Mouse (Mus musculus): ENCODE data around the gene Pfdn4. TPM values are rescaled to one million over a fixed set of nuclear protein-coding genes. Genes with fewer than 3 reads are reported as not detected.
A peak's percentile ranks its signal among the peaks of the same experiment; 100 is the strongest.

Pfdn4 gene
- polyA plus RNA-seq, 1 experiment from 2014 or later: 51.7 TPM

DNA sequence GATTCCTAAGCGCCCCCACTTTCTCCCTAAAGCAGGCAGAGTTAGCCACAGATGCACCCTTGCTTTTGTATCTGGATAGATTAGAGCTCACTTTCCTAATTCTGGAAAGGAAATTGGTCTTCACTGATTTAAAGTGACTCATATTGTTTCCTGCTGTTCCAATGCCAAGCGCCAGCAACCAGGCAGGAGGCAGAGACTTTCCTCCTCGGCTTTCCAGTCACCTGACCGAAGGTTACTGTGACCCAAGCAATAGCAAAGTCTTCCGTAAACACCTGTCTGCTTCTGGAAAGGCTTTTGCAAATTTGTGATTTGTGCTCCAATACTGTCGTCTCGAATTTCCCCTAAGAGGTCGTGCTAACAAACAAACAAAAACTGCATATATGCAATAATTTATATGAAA, 1.8 kb downstream of the Pfdn4 start:
- H3K4me1 ChIP-seq: peaks cover 15% of the 10 kb centered on the region
- no peaks in the 10 kb centered on the region for H3K36me3 ChIP-seq
- peaks cover 100% of the 10 kb centered on the region for H3K27me3 ChIP-seq (replicated peaks)
- no peaks in the 10 kb centered on the region for H3K9me3 ChIP-seq
- no peak for ATAC-seq (ENCODE audit: extremely low read depth, insufficient number of reproducible peaks, low FRiP score, low TSS enrichment)
- H3K9ac ChIP-seq: no peak overlapping the region
- H3K27ac ChIP-seq (replicated peaks): no peak overlapping the region
- H3K4me3 ChIP-seq: no peak overlapping the region
- H3K4me2 ChIP-seq: no peak overlapping the region
- 23% methylated on average over 8 of the region's 8 CpGs for WGBS

DNA sequence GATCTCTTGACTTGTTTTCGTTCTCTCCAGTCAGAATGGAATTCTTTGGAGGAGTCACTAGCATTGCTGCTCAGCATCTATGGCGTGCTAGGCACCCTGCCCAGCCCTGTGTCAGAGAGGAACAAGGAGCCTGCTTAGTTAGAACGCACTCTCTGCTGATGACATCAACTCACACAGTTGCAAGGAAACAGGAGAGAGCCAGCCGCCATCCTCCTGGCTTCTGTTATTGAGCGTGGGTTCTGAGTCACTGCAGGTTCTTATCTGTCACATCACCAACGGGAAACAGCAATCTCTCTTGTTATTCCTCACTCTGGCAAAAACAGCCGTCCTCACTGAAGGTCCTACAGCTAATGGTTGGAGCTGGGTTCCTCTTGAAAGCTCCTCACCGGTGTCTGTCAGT, 7.1 kb downstream of the Pfdn4 start:
- no peak overlapping the region for H3K4me2 ChIP-seq
- H3K4me3 ChIP-seq: no peak overlapping the region
- H3K9me3 ChIP-seq: no peaks in the 10 kb centered on the region
- H3K27ac ChIP-seq (replicated peaks): no peak overlapping the region
- no peak for ATAC-seq (ENCODE audit: extremely low read depth, insufficient number of reproducible peaks, low FRiP score, low TSS enrichment)
- H3K4me1 ChIP-seq: peaks cover 5% of the 10 kb centered on the region
- H3K27me3 ChIP-seq (replicated peaks): peaks cover 89% of the 10 kb centered on the region
- 23% methylated on average over 8 of the region's 8 CpGs for WGBS
- no peak overlapping the region for H3K9ac ChIP-seq
- H3K36me3 ChIP-seq: no peaks in the 10 kb centered on the region

DNA sequence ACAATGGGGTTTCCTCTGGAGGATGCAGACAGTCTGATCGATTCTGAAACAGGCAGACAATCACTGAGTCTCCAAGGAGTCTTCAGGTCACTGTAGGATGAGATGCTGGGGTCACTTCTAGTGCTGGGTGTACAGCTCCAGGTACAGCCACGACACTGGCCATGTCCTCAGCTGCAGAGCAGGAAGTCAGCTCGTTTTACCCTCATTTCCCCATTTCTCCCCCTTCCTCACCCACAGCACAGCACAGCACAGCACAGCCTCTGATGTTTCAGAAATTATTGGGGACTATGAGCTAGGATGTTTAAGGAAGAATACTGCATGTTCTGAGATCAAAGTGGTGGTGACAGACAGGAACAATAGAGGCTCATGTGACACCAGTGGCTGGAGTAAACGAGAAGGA, 7.8 kb downstream of the Pfdn4 start:
- H3K9ac ChIP-seq: no peak overlapping the region
- WGBS: 32% methylated on average over 4 of the region's 4 CpGs
- no peaks in the 10 kb centered on the region for H3K36me3 ChIP-seq
- no peaks in the 10 kb centered on the region for H3K9me3 ChIP-seq
- no peak overlapping the region for H3K4me3 ChIP-seq
- peaks cover 6% of the 10 kb centered on the region for H3K4me1 ChIP-seq
- H3K4me2 ChIP-seq: no peak overlapping the region
- H3K27ac ChIP-seq (replicated peaks): no peak overlapping the region
- H3K27me3 ChIP-seq (replicated peaks): peaks cover 85% of the 10 kb centered on the region
- ATAC-seq (ENCODE audit: extremely low read depth, insufficient number of reproducible peaks, low FRiP score, low TSS enrichment): no peak

DNA sequence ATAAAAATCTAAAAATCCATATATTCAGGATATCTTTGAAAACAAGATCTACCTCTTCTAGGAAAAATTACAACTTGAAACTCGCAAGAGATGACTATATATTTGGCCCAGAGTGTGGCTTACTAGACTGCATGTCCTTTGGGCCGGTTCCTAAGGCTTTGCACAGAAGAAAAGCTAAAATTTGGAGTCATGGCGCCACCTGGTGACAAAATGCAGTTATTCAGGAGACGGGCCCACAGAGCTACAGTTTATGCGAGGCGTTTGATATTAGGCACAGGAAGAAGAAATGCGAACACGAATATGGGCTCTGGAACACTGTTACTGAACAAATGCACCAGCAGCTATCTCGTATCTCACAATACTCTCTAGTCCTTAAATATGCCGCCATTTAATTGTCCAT, 11.5 kb downstream of the Pfdn4 start:
- no peak overlapping the region for H3K9ac ChIP-seq
- peaks cover 20% of the 10 kb centered on the region for H3K4me1 ChIP-seq
- no peak overlapping the region for H3K27ac ChIP-seq (replicated peaks)
- peaks cover 56% of the 10 kb centered on the region for H3K27me3 ChIP-seq (replicated peaks)
- H3K4me3 ChIP-seq: no peak overlapping the region
- no peak overlapping the region for H3K4me2 ChIP-seq
- no peaks in the 10 kb centered on the region for H3K36me3 ChIP-seq
- no peak for ATAC-seq (ENCODE audit: extremely low read depth, insufficient number of reproducible peaks, low FRiP score, low TSS enrichment)
- WGBS: 7% methylated on average over 10 of the region's 10 CpGs
- H3K9me3 ChIP-seq: no peaks in the 10 kb centered on the region

DNA sequence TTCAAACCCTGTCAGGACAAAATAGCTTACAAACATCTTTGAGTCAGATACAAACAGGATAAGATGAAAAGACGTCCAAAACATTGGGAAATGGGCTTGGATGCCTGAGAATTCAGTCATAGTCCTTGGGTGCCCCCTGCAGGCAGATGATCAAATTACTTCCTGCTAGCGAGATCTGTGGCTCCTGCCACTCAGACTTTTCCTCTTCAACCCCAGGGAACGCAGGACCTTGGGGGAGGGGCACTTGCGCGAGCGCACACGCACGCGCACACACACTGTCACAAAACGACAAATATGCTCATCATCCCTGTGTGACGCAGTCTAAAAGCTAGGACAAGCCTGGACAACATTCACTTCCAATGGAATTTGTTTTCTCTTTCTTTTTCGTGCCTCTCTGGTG, 12.6 kb downstream of the Pfdn4 start:
- no peaks in the 10 kb centered on the region for H3K9me3 ChIP-seq
- peak overlapping the region; percentile 72 for H3K4me2 ChIP-seq
- peaks cover 46% of the 10 kb centered on the region for H3K27me3 ChIP-seq (replicated peaks)
- no peak for ATAC-seq (ENCODE audit: extremely low read depth, insufficient number of reproducible peaks, low FRiP score, low TSS enrichment)
- H3K9ac ChIP-seq: peak overlapping the region; percentile 73
- peaks cover 26% of the 10 kb centered on the region for H3K4me1 ChIP-seq
- H3K36me3 ChIP-seq: no peaks in the 10 kb centered on the region
- peak overlapping the region; percentile 48 for H3K4me3 ChIP-seq
- WGBS: 4% methylated on average over 12 of the region's 12 CpGs
- no peak overlapping the region for H3K27ac ChIP-seq (replicated peaks)

DNA sequence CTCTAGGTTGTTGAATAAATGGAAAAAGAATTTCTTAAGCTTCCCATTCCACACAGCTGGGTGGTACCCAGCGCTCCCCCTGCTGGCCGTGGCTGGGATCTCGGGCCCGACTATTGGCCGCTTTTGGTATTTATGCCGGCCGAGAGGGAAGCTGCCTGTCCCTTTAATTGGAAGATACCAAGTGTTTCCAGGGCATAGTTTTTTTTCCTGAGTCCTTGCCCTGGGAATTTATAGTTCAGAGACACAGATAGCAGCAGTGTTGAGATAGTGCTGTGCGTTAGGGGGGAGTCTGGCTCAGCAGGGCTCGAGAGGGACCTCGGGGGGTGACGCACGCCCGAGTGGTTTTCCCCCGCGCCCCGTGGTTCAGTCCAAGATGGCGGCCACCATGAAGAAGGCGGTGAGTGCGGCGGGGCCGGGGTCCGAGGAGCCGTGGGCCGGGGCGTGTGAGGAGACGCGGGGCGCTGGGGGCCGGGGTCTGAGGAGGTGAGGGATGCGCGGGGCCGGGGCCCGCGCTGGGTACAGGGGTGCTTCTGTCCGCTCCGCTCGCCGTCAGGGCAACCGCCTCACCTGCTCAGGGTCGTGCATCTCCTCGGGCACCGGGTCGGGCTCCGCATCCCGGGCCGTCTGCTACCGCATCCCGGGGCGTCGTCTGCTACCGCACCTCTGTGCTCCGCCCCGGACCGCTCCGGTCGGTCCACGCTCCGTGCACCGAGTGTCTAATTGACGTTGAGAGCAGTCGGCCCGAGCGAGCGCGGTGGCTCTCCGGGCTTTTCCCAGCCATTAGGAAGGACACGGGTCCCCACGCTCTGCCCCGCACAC, 15.1 kb downstream of the Pfdn4 start:
- H3K4me3 ChIP-seq: peak overlapping the region; percentile 69
- WGBS: under 1% methylated on average over 48 of the region's 69 CpGs
- H3K27ac ChIP-seq (replicated peaks): peak overlapping the region; percentile 77
- H3K4me1 ChIP-seq: peaks cover 27% of the 10 kb centered on the region
- ATAC-seq (ENCODE audit: extremely low read depth, insufficient number of reproducible peaks, low FRiP score, low TSS enrichment): peak; percentile 62
- H3K27me3 ChIP-seq (replicated peaks): peaks cover 30% of the 10 kb centered on the region
- peak overlapping the region; percentile 86 for H3K9ac ChIP-seq
- peak overlapping the region; percentile 76 for H3K4me2 ChIP-seq
- no peaks in the 10 kb centered on the region for H3K9me3 ChIP-seq
- H3K36me3 ChIP-seq: peaks cover 9% of the 10 kb centered on the region

DNA sequence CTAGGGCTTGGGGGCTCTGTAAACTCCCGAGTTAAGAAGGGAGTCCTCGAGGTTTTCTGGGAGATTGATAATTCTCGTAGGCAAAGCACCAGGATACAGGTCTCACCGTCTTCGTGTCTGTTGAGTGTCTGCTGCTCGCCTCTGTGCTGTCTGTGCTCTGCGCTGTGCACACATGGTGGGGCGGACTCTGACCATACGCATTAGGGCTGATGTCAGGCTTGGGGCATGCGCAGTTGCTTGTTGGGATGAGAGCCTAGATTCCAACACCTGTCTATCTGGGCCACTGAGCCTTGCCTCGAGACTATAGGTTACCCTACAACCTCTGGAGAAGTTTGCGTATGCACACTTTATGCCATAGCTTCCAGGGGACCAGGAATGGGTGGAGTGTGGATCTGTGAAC, 17.5 kb downstream of the Pfdn4 start:
- 84% methylated on average over 12 of the region's 12 CpGs for WGBS
- Histone ChIP-seq H3K27me3 (replicated peaks) (peaks cover 9% of the 10 kb centered on the region), H3K9me3 (no peaks in the 10 kb centered on the region), H3K4me1 (peaks cover 27% of the 10 kb centered on the region), H3K36me3 (peaks cover 33% of the 10 kb centered on the region), H3K27ac (replicated peaks) (no peak overlapping the region), H3K4me3 (no peak overlapping the region), H3K9ac (no peak overlapping the region), H3K4me2 (no peak overlapping the region)
- ATAC-seq (ENCODE audit: extremely low read depth, insufficient number of reproducible peaks, low FRiP score, low TSS enrichment): no peak

DNA sequence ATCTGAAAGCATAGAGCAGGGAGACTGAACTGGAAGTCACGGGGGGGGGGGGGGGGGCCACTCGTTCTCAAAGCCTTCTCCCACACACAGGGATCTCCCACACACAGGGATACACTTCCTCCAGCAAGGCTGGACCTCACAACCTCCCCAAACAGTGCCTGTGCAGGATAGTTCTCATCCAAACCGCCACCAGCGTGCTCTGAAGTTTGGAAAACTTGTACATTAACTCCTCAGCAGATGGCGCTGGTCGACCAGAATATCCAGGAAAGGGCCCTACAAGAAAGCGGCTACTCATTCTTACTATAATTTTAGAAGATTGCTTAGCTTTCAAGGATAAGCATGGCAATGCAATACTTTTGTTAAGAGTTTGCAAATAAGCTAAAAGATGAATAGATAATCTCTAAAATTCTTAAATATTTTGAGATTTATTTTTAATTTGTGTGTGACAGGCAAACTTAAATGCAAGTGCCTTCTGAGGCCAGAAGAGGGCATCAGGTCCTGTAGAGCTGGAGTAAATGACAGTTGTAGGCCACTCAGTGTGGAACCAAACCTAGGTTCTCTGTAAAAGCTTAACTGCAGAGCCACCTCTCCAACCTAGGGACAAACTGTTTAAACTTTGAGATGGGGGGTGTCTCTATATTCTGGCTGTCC, 24.2 kb downstream of the Pfdn4 start:
- Histone ChIP-seq H3K4me2 (no peak overlapping the region), H3K9me3 (no peaks in the 10 kb centered on the region), H3K36me3 (peaks cover 42% of the 10 kb centered on the region), H3K27me3 (replicated peaks) (no peaks in the 10 kb centered on the region), H3K4me3 (no peak overlapping the region), H3K4me1 (no peaks in the 10 kb centered on the region), H3K9ac (no peak overlapping the region), H3K27ac (replicated peaks) (no peak overlapping the region)
- 9% methylated on average over 7 of the region's 7 CpGs for WGBS
- no peak for ATAC-seq (ENCODE audit: extremely low read depth, insufficient number of reproducible peaks, low FRiP score, low TSS enrichment)

DNA sequence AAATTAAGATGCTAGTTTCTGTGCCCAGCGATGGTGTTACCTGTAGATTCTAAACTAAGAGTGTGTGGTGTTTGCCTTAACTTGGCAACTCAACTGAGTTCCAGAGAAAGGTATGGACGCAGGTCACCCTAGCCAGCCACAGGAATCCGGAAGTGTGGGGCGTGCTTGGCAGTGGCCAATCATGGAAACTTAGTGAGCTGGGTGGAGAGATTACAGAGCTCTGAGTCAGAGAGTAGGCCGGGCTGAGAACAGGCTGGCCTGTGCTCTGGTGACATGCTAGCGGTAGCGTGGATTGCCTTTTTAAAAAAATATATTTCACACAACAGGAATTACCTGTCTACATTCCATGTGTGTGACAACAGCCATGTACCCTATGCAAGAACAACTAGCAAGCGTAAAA, 30.3 kb downstream of the Pfdn4 start:
- Histone ChIP-seq H3K9ac (no peak overlapping the region), H3K4me2 (no peak overlapping the region), H3K4me3 (no peak overlapping the region), H3K4me1 (peaks cover 6% of the 10 kb centered on the region; the same call in 1 of the 2 replicates), H3K9me3 (no peaks in the 10 kb centered on the region), H3K27me3 (replicated peaks) (no peaks in the 10 kb centered on the region), H3K36me3 (no peaks in the 10 kb centered on the region), H3K27ac (replicated peaks) (peak overlapping the region; percentile 44; the same call in 1 of the 2 replicates)
- ATAC-seq (ENCODE audit: extremely low read depth, insufficient number of reproducible peaks, low FRiP score, low TSS enrichment): no peak
- 54% methylated on average over 8 of the region's 8 CpGs for WGBS

DNA sequence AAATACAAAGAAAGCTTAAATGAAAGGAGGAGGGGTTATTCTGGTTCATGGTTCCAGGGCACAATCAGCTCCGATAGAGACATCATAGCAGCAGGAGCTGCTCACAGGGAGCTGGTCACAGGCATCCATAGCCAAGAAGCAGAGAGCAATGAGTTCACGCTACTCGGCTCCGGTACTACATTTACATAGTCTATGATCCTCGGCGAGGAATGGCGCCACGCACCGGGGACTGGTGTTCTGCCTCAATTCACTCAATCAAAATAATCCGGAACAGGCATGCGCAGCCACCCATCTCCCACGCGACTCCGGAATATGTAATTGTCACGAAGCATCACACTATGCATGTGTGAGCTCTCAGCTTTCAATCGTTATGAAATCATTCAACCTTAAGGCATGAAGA, 31.8 kb downstream of the Pfdn4 start:
- 84% methylated on average over 16 of the region's 16 CpGs for WGBS
- H3K9ac ChIP-seq: no peak overlapping the region
- H3K4me3 ChIP-seq: no peak overlapping the region
- H3K4me1 ChIP-seq: peaks cover 6% of the 10 kb centered on the region; the same call in 1 of the 2 replicates
- no peak overlapping the region for H3K27ac ChIP-seq (replicated peaks)
- no peaks in the 10 kb centered on the region for H3K36me3 ChIP-seq
- no peaks in the 10 kb centered on the region for H3K9me3 ChIP-seq
- no peak overlapping the region for H3K4me2 ChIP-seq
- no peaks in the 10 kb centered on the region; the same call in 1 of the 2 replicates for H3K27me3 ChIP-seq (replicated peaks)
- no peak for ATAC-seq (ENCODE audit: extremely low read depth, insufficient number of reproducible peaks, low FRiP score, low TSS enrichment)

DNA sequence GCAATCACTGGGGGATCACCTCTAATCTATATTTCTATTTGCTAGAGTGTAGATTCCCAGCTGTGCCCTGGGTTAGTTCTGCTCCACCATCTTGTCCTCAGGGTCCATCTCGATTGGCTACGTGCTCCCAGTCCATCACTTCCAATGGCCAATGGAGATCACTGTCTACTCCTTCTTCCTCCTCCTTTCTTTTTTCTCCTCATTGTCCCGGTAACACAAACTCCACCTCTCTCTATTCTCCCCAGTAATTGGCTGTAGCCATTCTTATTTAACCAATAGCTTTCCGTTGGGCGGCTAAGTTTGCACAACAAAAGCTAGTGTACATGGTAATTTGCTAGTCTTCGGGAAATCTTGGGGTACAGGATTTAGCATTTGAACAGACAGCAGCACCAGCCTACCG, 33.5 kb downstream of the Pfdn4 start:
- 84% methylated on average over 7 of the region's 7 CpGs for WGBS
- Histone ChIP-seq H3K9ac (no peak overlapping the region), H3K4me2 (no peak overlapping the region), H3K27me3 (replicated peaks) (no peaks in the 10 kb centered on the region; the same call in 1 of the 2 replicates), H3K4me3 (no peak overlapping the region), H3K27ac (replicated peaks) (no peak overlapping the region), H3K9me3 (no peaks in the 10 kb centered on the region), H3K36me3 (no peaks in the 10 kb centered on the region), H3K4me1 (peaks cover 6% of the 10 kb centered on the region; the same call in 1 of the 2 replicates)
- ATAC-seq (ENCODE audit: extremely low read depth, insufficient number of reproducible peaks, low FRiP score, low TSS enrichment): no peak

All from heart, embryonic 13.5 days (tissue).